Mouse (Mus musculus) kidney, postnatal 0 days (tissue): ENCODE measurements around the gene Gm47985. TPM values are rescaled to one million over a fixed set of nuclear protein-coding genes. Genes with fewer than 3 reads are reported as not detected.

Source experiments
- ATAC-seq: fragments of 200-750 bp; cut with Nextera tagmentation; replicated peaks from 2 replicates; pipeline ENCODE4 v1.8.0; 2017; ENCODE audit warnings: low read depth, moderate number of reproducible peaks, moderate TSS enrichment, moderate library complexity; ENCODE audit not compliant: low FRiP score
- DNase-seq: peaks from one replicate; pipeline ENCODE4 v3.0.0-alpha.2; 2016; ENCODE audit warnings: low spot score
- H3K27ac ChIP-seq: fragments of 300-500 bp; sonication (generic); 2 replicates; pipeline ENCODE4 v1.5.1; 2014; ENCODE audit warnings: mild to moderate bottlenecking
- H3K27me3 ChIP-seq: fragments of 300-500 bp; sonication (generic); 2 replicates; pipeline ENCODE4 v1.6.1; 2014; ENCODE audit warnings: low read length, mixed read lengths; ENCODE audit not compliant: insufficient read depth
- H3K36me3 ChIP-seq: fragments of 300-500 bp; sonication (generic); 2 replicates; pipeline ENCODE4 v1.6.1; 2014; ENCODE audit warnings: low read length, mixed read lengths; ENCODE audit not compliant: insufficient read depth
- H3K4me1 ChIP-seq: fragments of 300-500 bp; sonication (generic); replicated peaks from 2 replicates; pipeline ENCODE4 v1.6.1; 2014; ENCODE audit warnings: antibody characterized with exemption, low read length, mixed read lengths; ENCODE audit not compliant: insufficient read depth
- H3K4me2 ChIP-seq: fragments of 300-500 bp; sonication (generic); 2 replicates; pipeline ENCODE4 v1.6.1; 2014; ENCODE audit warnings: mild to moderate bottlenecking, low read length, moderate library complexity, mixed read lengths
- H3K4me3 ChIP-seq: fragments of 300-500 bp; sonication (generic); replicated peaks from 2 replicates; pipeline ENCODE4 v1.5.1; 2014; ENCODE audit warnings: low read depth, low read length
- H3K9ac ChIP-seq: fragments of 300-500 bp; sonication (generic); 2 replicates; pipeline ENCODE4 v1.6.1; 2014; ENCODE audit warnings: low read depth, low read length
- H3K9me3 ChIP-seq: fragments of 300-500 bp; sonication (generic); replicated peaks from 2 replicates; pipeline ENCODE4 v1.6.1; 2016; ENCODE audit warnings: low read length, inconsistent platforms, mixed read lengths
- CTCF ChIP-seq: IDR thresholded peaks from 2 replicates; pipeline ENCODE4 v1.5.1; 2016; ENCODE audit warnings: antibody characterized with exemption, low read depth, mild to moderate bottlenecking, moderate library complexity
- WGBS: fragments of 180-500 bp; shearing (Covaris S2); extraction: QIAGEN DNeasy Blood & Tissue Kit; methylation state at CpG from one replicate; pipeline ENCODE4 v1.1.7; 2014; 5-methylcytosine and 5-hydroxymethylcytosine counted together
- polyA plus RNA-seq: library from polyadenylated mRNA; unstranded; fragments of >200 nt; fragmentation: Nextera tagmentation; extraction: Ambion mirVana; gene quantifications from 2 replicates; pipeline ENCODE4 v1.2.1, GENCODE M21; 2015

The Gm47985 gene
- polyA plus RNA-seq, 1 experiment from 2014 or later = 0.46 TPM

DNA sequence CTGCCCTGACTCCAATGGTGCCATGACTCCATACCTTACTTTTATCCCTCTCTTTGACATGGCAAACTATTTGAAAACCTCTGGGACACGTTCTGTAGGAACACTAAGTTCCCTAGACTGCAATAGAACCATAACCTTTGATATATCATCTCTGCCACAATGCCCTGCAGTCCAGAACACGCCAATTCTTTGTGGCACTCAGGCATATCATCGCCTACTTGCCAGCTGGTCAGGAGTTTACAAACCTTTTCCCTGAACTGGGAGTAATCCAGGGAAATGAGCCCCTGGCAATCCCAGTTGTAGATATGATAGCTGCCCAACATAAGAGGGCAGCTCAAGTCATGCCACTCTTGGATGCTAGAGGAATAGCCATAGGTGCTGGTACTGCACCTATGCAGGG, 50.0 kb downstream of the Gm47985 start:
- H3K4me2 ChIP-seq = no peak overlapping the region
- ATAC-seq = no peak
- H3K36me3 ChIP-seq = no peaks in the 10 kb centered on the region
- no peak overlapping the region for H3K27ac ChIP-seq
- H3K4me3 ChIP-seq = no peak overlapping the region
- WGBS = 71% methylated on average over 3 of the region's 3 CpGs
- no peaks in the 10 kb centered on the region for H3K27me3 ChIP-seq
- TF ChIP-seq CTCF = no peak
- H3K9me3 ChIP-seq = no peaks in the 10 kb centered on the region
- no peak for DNase-seq
- H3K4me1 ChIP-seq = no peaks in the 10 kb centered on the region
- H3K9ac ChIP-seq = no peak overlapping the region

DNA sequence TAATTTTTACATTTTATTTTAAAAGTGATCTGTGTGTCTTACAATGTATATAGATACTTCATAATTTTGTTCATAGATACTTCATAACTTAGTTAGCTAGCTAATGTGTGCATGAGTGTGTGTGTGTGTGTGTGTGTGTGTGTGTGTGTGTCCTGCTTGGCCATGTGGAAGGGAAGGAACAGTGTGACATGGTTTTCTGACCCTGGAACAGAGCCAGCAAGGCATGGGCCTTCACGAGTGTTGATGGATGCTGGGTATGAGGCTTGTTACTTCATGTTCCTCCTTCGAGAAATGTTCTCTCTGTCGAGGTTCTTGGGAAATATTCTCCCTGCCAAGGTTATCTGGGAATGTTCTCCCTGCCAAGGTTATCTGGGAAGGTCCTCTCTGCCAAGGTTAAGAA, 51.4 kb downstream of the Gm47985 start:
- Histone ChIP-seq H3K4me3 (no peak overlapping the region), H3K27me3 (no peaks in the 10 kb centered on the region), H3K4me1 (no peaks in the 10 kb centered on the region), H3K9ac (no peak overlapping the region), H3K9me3 (no peaks in the 10 kb centered on the region), H3K27ac (no peak overlapping the region), H3K4me2 (no peak overlapping the region), H3K36me3 (no peaks in the 10 kb centered on the region)
- WGBS = 74% methylated on average over 3 of the region's 3 CpGs
- no peak for ATAC-seq
- TF ChIP-seq CTCF = no peak
- no peak for DNase-seq

Other genes starting within 250 kb of the Gm47985 start
- gene Hmcn1, start 189.1 kb upstream of the Gm47985 start, polyA plus RNA-seq = 27.8 and 31.6 TPM in 2 replicates
- gene Gm8947, start 9.8 kb downstream of the Gm47985 start, polyA plus RNA-seq = 0.61 and 0.80 TPM in 2 replicates
- 0.29 and 0.32 TPM in 2 replicates for gene Gm47995, start 15.9 kb downstream of the Gm47985 start, polyA plus RNA-seq
- 0.92 and 1.1 TPM in 2 replicates for gene 3110040M04Rik, start 21.6 kb downstream of the Gm47985 start, polyA plus RNA-seq
- gene Gm47996, start 27.6 kb downstream of the Gm47985 start, polyA plus RNA-seq = 0.28 and 0.41 TPM in 2 replicates
- 432 and 474 TPM in 2 replicates for gene Ivns1abp, start 161.9 kb downstream of the Gm47985 start, polyA plus RNA-seq
- 33.2 and 34.2 TPM in 2 replicates for gene Swt1, start 245.9 kb downstream of the Gm47985 start, polyA plus RNA-seq
- 27.9 and 29.6 TPM in 2 replicates for gene Trmt1l, start 246.0 kb downstream of the Gm47985 start, polyA plus RNA-seq